Mouse (Mus musculus) liver, postnatal 0 days (tissue): ENCODE measurements at regions not wholly inside any gene's neighbourhood (a gene's known extent, or its start where the extent isn't known, plus 50 kb on each side); places are given as distances from the start of the nearest gene placed in this dataset.

ENCODE experiments used
- ATAC-seq: fragments of 200-750 bp; cut with Nextera tagmentation; 2 replicates; pipeline ENCODE4 v1.8.0; 2017; ENCODE audit warnings: mild to moderate bottlenecking, moderate library complexity
- DNase-seq: peaks from one replicate; pipeline ENCODE4 v3.0.0-alpha.2; 2016
- H3K27ac ChIP-seq: fragments of 300-500 bp; sonication (generic); 2 replicates; pipeline ENCODE4 v1.5.1; 2014; ENCODE audit warnings: antibody characterized with exemption, moderate library complexity, mild to moderate bottlenecking, low read depth
- H3K27me3 ChIP-seq: fragments of 300-500 bp; sonication (generic); 2 replicates; pipeline ENCODE4 v1.6.1; 2014; ENCODE audit warnings: low read length, control low read depth, mixed read lengths; ENCODE audit not compliant: insufficient read depth
- H3K36me3 ChIP-seq: fragments of 300-500 bp; sonication (generic); replicated peaks from 2 replicates; pipeline ENCODE4 v1.6.1; 2014; ENCODE audit warnings: mild to moderate bottlenecking, control low read depth, low read length, moderate library complexity, mixed read lengths; ENCODE audit not compliant: insufficient read depth
- H3K4me1 ChIP-seq: fragments of 300-500 bp; sonication (generic); 2 replicates; pipeline ENCODE4 v1.6.1; 2014; ENCODE audit warnings: antibody characterized with exemption, mild to moderate bottlenecking, control low read depth; ENCODE audit not compliant: insufficient read depth
- H3K4me2 ChIP-seq: fragments of 300-500 bp; sonication (generic); 2 replicates; pipeline ENCODE4 v1.6.1; 2014; ENCODE audit warnings: low read depth, mild to moderate bottlenecking, low read length, moderate library complexity, mixed read lengths
- H3K4me3 ChIP-seq: fragments of 300-500 bp; sonication (generic); 2 replicates; pipeline ENCODE4 v1.5.1; 2014; ENCODE audit warnings: low read depth, low read length
- H3K9ac ChIP-seq: fragments of 300-500 bp; sonication (generic); replicated peaks from 2 replicates; pipeline ENCODE4 v1.6.1; 2014; ENCODE audit warnings: mild to moderate bottlenecking, moderate library complexity
- H3K9me3 ChIP-seq: fragments of 300-500 bp; sonication (generic); 2 replicates; pipeline ENCODE4 v1.6.1; 2016; ENCODE audit warnings: mild to moderate bottlenecking, control low read depth, low read length, mixed read lengths
- CTCF ChIP-seq: sonication (generic); IDR thresholded peaks from 2 replicates; pipeline ENCODE4 v1.5.1; 2016; ENCODE audit warnings: antibody characterized with exemption, low read depth
- EP300 ChIP-seq: IDR thresholded peaks from 2 replicates; pipeline ENCODE4 v1.6.1; 2016; ENCODE audit warnings: antibody characterized with exemption, low read depth, mild to moderate bottlenecking
- WGBS: fragments of 180-500 bp; shearing (Covaris S2); extraction: QIAGEN DNeasy Blood & Tissue Kit; methylation state at CpG from one replicate; pipeline ENCODE4 v1.1.7; 2014; ENCODE audit not compliant: insufficient replicate concordance; 5-methylcytosine and 5-hydroxymethylcytosine counted together

- no peaks in the 10 kb centered on the region for H3K36me3 ChIP-seq
- H3K27me3 ChIP-seq, result no peaks in the 10 kb centered on the region
- no peak for DNase-seq
- H3K27ac ChIP-seq, result no peak overlapping the region
- H3K4me1 ChIP-seq, result no peaks in the 10 kb centered on the region
- H3K4me2 ChIP-seq, result no peak overlapping the region
- H3K9ac ChIP-seq, result no peak overlapping the region
- ATAC-seq, result no peak
- WGBS, result 66% methylated on average over 15 of the region's 15 CpGs
- TF ChIP-seq CTCF, result no peak
- TF ChIP-seq EP300, result no peak
- no peaks in the 10 kb centered on the region for H3K9me3 ChIP-seq
- H3K4me3 ChIP-seq, result no peak overlapping the region
Observed at GRCm38 (mm10) chr10:68967976-68968968, 183.0 kb upstream of the Rhobtb1 start.

DNA sequence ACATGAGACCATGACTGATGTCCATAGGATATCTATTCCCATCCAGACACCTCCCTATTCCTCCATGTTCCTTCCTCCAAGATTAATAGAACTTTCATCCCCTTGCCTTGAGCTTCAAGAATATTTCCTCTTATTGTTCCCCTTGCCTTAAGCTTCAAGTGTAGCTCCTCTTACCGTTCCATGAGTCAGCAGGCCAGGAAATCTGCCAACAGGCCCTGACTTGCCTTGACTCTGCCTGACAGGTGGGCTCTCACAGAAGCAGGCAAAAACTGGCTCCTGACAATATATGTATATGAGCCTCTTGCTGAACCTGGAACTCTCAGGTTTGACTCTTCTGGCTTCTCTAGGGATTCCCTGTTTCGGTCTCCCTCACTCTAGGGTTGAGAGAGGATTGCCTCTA lies 180.7 kb upstream of the Rhobtb1 start:
- TF ChIP-seq EP300, result no peak
- no peak for TF ChIP-seq CTCF
- DNase-seq (no peak), ATAC-seq (no peak)
- no peak overlapping the region for H3K27ac ChIP-seq
- H3K4me3 ChIP-seq, result no peak overlapping the region
- H3K36me3 ChIP-seq, result no peaks in the 10 kb centered on the region
- no peak overlapping the region for H3K9ac ChIP-seq
- no peaks in the 10 kb centered on the region for H3K27me3 ChIP-seq
- H3K4me1 ChIP-seq, result no peaks in the 10 kb centered on the region
- H3K9me3 ChIP-seq, result no peaks in the 10 kb centered on the region
- no peak overlapping the region for H3K4me2 ChIP-seq
- WGBS, result 54% methylated on average over 2 of the region's 2 CpGs

DNA sequence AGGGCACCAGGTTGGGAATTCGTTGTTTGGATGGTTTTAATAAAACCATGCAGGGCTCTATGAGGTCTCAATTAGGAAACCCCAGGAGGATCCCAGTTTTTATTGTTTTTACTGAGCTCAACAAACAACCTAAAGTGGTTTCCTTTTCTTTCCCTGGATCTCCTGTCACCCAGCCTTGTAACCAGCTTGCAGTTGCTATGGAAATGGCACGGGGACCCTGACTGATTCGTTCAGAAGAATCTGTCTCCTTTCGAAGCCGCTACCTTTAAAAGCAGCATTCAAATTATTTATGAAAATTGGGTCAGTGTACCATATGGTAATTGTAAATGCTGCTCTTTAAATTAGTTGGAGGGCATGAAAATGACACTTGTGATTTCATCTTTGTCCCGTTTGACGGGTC lies 176.5 kb upstream of the Rhobtb1 start:
- H3K27me3 ChIP-seq, result no peaks in the 10 kb centered on the region
- H3K9me3 ChIP-seq, result no peaks in the 10 kb centered on the region
- DNase-seq (no peak), ATAC-seq (no peak)
- no peaks in the 10 kb centered on the region for H3K36me3 ChIP-seq
- H3K4me1 ChIP-seq, result no peaks in the 10 kb centered on the region
- H3K4me2 ChIP-seq, result no peak overlapping the region
- WGBS, result 74% methylated on average over 7 of the region's 7 CpGs
- no peak overlapping the region for H3K27ac ChIP-seq
- no peak overlapping the region for H3K4me3 ChIP-seq
- no peak overlapping the region for H3K9ac ChIP-seq
- TF ChIP-seq EP300, result no peak
- TF ChIP-seq CTCF, result no peak

GRCm38 (mm10) chr10:68976443-68977025 lies 174.7 kb upstream of the Rhobtb1 start:
- DNase-seq (no peak), ATAC-seq (no peak)
- Histone ChIP-seq H3K27me3 (no peaks in the 10 kb centered on the region), H3K4me2 (no peak overlapping the region), H3K36me3 (no peaks in the 10 kb centered on the region), H3K4me1 (no peaks in the 10 kb centered on the region), H3K9me3 (no peaks in the 10 kb centered on the region), H3K27ac (no peak overlapping the region), H3K9ac (no peak overlapping the region), H3K4me3 (no peak overlapping the region)
- WGBS, result 80% methylated on average over 10 of the region's 10 CpGs
- no peak for TF ChIP-seq CTCF

GRCm38 (mm10) chr10:68978115-68978514 lies 173.1 kb upstream of the Rhobtb1 start:
- DNase-seq (no peak), ATAC-seq (no peak)
- no peaks in the 10 kb centered on the region for H3K36me3 ChIP-seq
- H3K9ac ChIP-seq, result no peak overlapping the region
- no peak for TF ChIP-seq EP300
- peak; percentile 70 for TF ChIP-seq CTCF
- H3K27ac ChIP-seq, result no peak overlapping the region
- H3K27me3 ChIP-seq, result no peaks in the 10 kb centered on the region
- H3K4me3 ChIP-seq, result no peak overlapping the region
- no peak overlapping the region for H3K4me2 ChIP-seq
- 55% methylated on average over 4 of the region's 4 CpGs for WGBS
- no peaks in the 10 kb centered on the region for H3K4me1 ChIP-seq
- no peaks in the 10 kb centered on the region for H3K9me3 ChIP-seq

- no peak for DNase-seq
- no peak for ATAC-seq
- H3K9me3 ChIP-seq, result no peaks in the 10 kb centered on the region
- no peaks in the 10 kb centered on the region for H3K36me3 ChIP-seq
- no peak overlapping the region for H3K27ac ChIP-seq
- H3K4me3 ChIP-seq, result no peak overlapping the region
- H3K27me3 ChIP-seq, result no peaks in the 10 kb centered on the region
- no peaks in the 10 kb centered on the region for H3K4me1 ChIP-seq
- H3K4me2 ChIP-seq, result no peak overlapping the region
- no peak overlapping the region for H3K9ac ChIP-seq
- TF ChIP-seq EP300, result no peak
- no peak for TF ChIP-seq CTCF
- WGBS, result 80% methylated on average over 7 of the region's 7 CpGs
Observed at GRCm38 (mm10) chr10:68979949-68980348, 171.3 kb upstream of the Rhobtb1 start.
